Mouse (Mus musculus): ENCODE measurements at regions not wholly inside any gene's neighbourhood (a gene's known extent, or its start where the extent isn't known, plus 50 kb on each side); places are given as distances from the start of the nearest gene placed in this dataset.

GRCm38 (mm10) chr12:58639478-58639877 is 370.4 kb upstream of the Clec14a start:
- H3K27ac ChIP-seq: no peak overlapping the region
- no peak for ATAC-seq (ENCODE audit: low FRiP score)
- H3K9ac ChIP-seq: no peak overlapping the region
- H3K9me3 ChIP-seq (replicated peaks): no peaks in the 10 kb centered on the region
- H3K4me2 ChIP-seq (replicated peaks): no peak overlapping the region
- H3K4me1 ChIP-seq: no peaks in the 10 kb centered on the region
- H3K27me3 ChIP-seq: no peaks in the 10 kb centered on the region
- H3K36me3 ChIP-seq: no peaks in the 10 kb centered on the region
- WGBS: 67% methylated on average over 1 of the region's 1 CpGs
- H3K4me3 ChIP-seq: no peak overlapping the region

GRCm38 (mm10) chr12:58638260-58638659 is 369.2 kb upstream of the Clec14a start:
- Histone ChIP-seq H3K4me3 (no peak overlapping the region), H3K9me3 (replicated peaks) (no peaks in the 10 kb centered on the region), H3K4me2 (replicated peaks) (no peak overlapping the region), H3K27me3 (no peaks in the 10 kb centered on the region), H3K9ac (no peak overlapping the region), H3K27ac (no peak overlapping the region), H3K4me1 (no peaks in the 10 kb centered on the region), H3K36me3 (no peaks in the 10 kb centered on the region)
- 71% methylated on average over 3 of the region's 3 CpGs for WGBS
- no peak for ATAC-seq (ENCODE audit: low FRiP score)

- no peak overlapping the region for H3K4me3 ChIP-seq
- ATAC-seq (ENCODE audit: low FRiP score): no peak
- H3K36me3 ChIP-seq: no peaks in the 10 kb centered on the region
- H3K4me1 ChIP-seq: no peaks in the 10 kb centered on the region
- H3K27me3 ChIP-seq: no peaks in the 10 kb centered on the region
- no peak overlapping the region for H3K9ac ChIP-seq
- H3K9me3 ChIP-seq (replicated peaks): no peaks in the 10 kb centered on the region
- H3K4me2 ChIP-seq (replicated peaks): no peak overlapping the region
- 90% methylated on average over 3 of the region's 3 CpGs for WGBS
- no peak overlapping the region for H3K27ac ChIP-seq
Observed at GRCm38 (mm10) chr12:58632529-58632928, 363.4 kb upstream of the Clec14a start.

GRCm38 (mm10) chr12:58628817-58629216 is 359.7 kb upstream of the Clec14a start:
- H3K36me3 ChIP-seq: no peaks in the 10 kb centered on the region
- 71% methylated on average over 5 of the region's 5 CpGs for WGBS
- no peak overlapping the region for H3K27ac ChIP-seq
- H3K27me3 ChIP-seq: no peaks in the 10 kb centered on the region
- 0 out of 2 replicates have a peak, but pooled peaks have one; percentile 40 for ATAC-seq (ENCODE audit: low FRiP score)
- no peaks in the 10 kb centered on the region for H3K4me1 ChIP-seq
- no peaks in the 10 kb centered on the region for H3K9me3 ChIP-seq (replicated peaks)
- H3K4me3 ChIP-seq: no peak overlapping the region
- no peak overlapping the region for H3K9ac ChIP-seq
- H3K4me2 ChIP-seq (replicated peaks): no peak overlapping the region

GRCm38 (mm10) chr12:58625144-58625543 is 356.1 kb upstream of the Clec14a start:
- no peak overlapping the region for H3K4me2 ChIP-seq (replicated peaks)
- H3K36me3 ChIP-seq: no peaks in the 10 kb centered on the region
- no peak overlapping the region for H3K9ac ChIP-seq
- no peak overlapping the region for H3K27ac ChIP-seq
- WGBS: 74% methylated on average over 2 of the region's 2 CpGs
- no peaks in the 10 kb centered on the region for H3K27me3 ChIP-seq
- no peaks in the 10 kb centered on the region for H3K4me1 ChIP-seq
- no peak for ATAC-seq (ENCODE audit: low FRiP score)
- no peak overlapping the region for H3K4me3 ChIP-seq
- no peaks in the 10 kb centered on the region for H3K9me3 ChIP-seq (replicated peaks)

GRCm38 (mm10) chr12:58619508-58620310 is 350.6 kb upstream of the Clec14a start:
- Histone ChIP-seq H3K4me1 (no peaks in the 10 kb centered on the region), H3K36me3 (no peaks in the 10 kb centered on the region), H3K9ac (no peak overlapping the region), H3K4me2 (replicated peaks) (no peak overlapping the region), H3K9me3 (replicated peaks) (no peaks in the 10 kb centered on the region), H3K4me3 (no peak overlapping the region), H3K27ac (no peak overlapping the region), H3K27me3 (no peaks in the 10 kb centered on the region)
- no peak for ATAC-seq (ENCODE audit: low FRiP score)
- 83% methylated on average over 7 of the region's 7 CpGs for WGBS

GRCm38 (mm10) chr12:58594781-58595180 is 325.7 kb upstream of the Clec14a start:
- Histone ChIP-seq H3K27me3 (no peaks in the 10 kb centered on the region), H3K27ac (no peak overlapping the region), H3K4me2 (replicated peaks) (no peak overlapping the region), H3K9ac (no peak overlapping the region), H3K36me3 (no peaks in the 10 kb centered on the region), H3K4me1 (no peaks in the 10 kb centered on the region), H3K9me3 (replicated peaks) (no peaks in the 10 kb centered on the region), H3K4me3 (no peak overlapping the region)
- ATAC-seq (ENCODE audit: low FRiP score): no peak
- 85% methylated on average over 9 of the region's 9 CpGs for whole genome bisulfite sequencing

- Histone ChIP-seq H3K4me1 (no peaks in the 10 kb centered on the region), H3K27ac (no peak overlapping the region), H3K4me3 (no peak overlapping the region), H3K27me3 (no peaks in the 10 kb centered on the region), H3K4me2 (replicated peaks) (no peak overlapping the region), H3K9me3 (replicated peaks) (no peaks in the 10 kb centered on the region), H3K9ac (no peak overlapping the region), H3K36me3 (no peaks in the 10 kb centered on the region)
- WGBS: 83% methylated on average over 3 of the region's 3 CpGs
- no peak for ATAC-seq (ENCODE audit: low FRiP score)
Observed at GRCm38 (mm10) chr12:58591480-58591829, 322.4 kb upstream of the Clec14a start.

- Histone ChIP-seq H3K9me3 (replicated peaks) (no peaks in the 10 kb centered on the region), H3K4me1 (no peaks in the 10 kb centered on the region), H3K9ac (no peak overlapping the region), H3K4me2 (replicated peaks) (no peak overlapping the region), H3K27ac (no peak overlapping the region), H3K27me3 (no peaks in the 10 kb centered on the region), H3K4me3 (no peak overlapping the region), H3K36me3 (no peaks in the 10 kb centered on the region)
- no peak for ATAC-seq (ENCODE audit: low FRiP score)
- WGBS: 72% methylated on average over 7 of the region's 7 CpGs
Observed at GRCm38 (mm10) chr12:58590547-58591479, 321.7 kb upstream of the Clec14a start.

- ATAC-seq (ENCODE audit: low FRiP score): no peak
- no peak overlapping the region for H3K27ac ChIP-seq
- no peaks in the 10 kb centered on the region for H3K36me3 ChIP-seq
- H3K27me3 ChIP-seq: no peaks in the 10 kb centered on the region
- no peak overlapping the region for H3K9ac ChIP-seq
- H3K9me3 ChIP-seq (replicated peaks): no peaks in the 10 kb centered on the region
- H3K4me3 ChIP-seq: no peak overlapping the region
- H3K4me1 ChIP-seq: no peaks in the 10 kb centered on the region
- H3K4me2 ChIP-seq (replicated peaks): no peak overlapping the region
- 97% methylated on average over 5 of the region's 5 CpGs for WGBS
Observed at GRCm38 (mm10) chr12:58581811-58582572, 312.9 kb upstream of the Clec14a start.

- Histone ChIP-seq H3K4me3 (no peak overlapping the region), H3K9me3 (replicated peaks) (no peaks in the 10 kb centered on the region), H3K36me3 (no peaks in the 10 kb centered on the region), H3K4me1 (no peaks in the 10 kb centered on the region), H3K9ac (no peak overlapping the region), H3K27ac (no peak overlapping the region), H3K27me3 (no peaks in the 10 kb centered on the region), H3K4me2 (replicated peaks) (no peak overlapping the region)
- ATAC-seq (ENCODE audit: low FRiP score): no peak
- 93% methylated on average over 1 of the region's 1 CpGs for WGBS
Observed at GRCm38 (mm10) chr12:58569056-58569455, 300.0 kb upstream of the Clec14a start.

- Histone ChIP-seq H3K4me2 (replicated peaks) (no peak overlapping the region), H3K4me1 (no peaks in the 10 kb centered on the region), H3K36me3 (no peaks in the 10 kb centered on the region), H3K9me3 (replicated peaks) (no peaks in the 10 kb centered on the region), H3K27me3 (no peaks in the 10 kb centered on the region), H3K9ac (no peak overlapping the region), H3K27ac (no peak overlapping the region), H3K4me3 (no peak overlapping the region)
- 88% methylated on average over 5 of the region's 5 CpGs for WGBS
- ATAC-seq (ENCODE audit: low FRiP score): no peak
Observed at GRCm38 (mm10) chr12:58560840-58561239, 291.8 kb upstream of the Clec14a start.

All from hindbrain, embryonic 12.5 days (tissue).